Mouse (Mus musculus): ENCODE data around the gene Serpinb9.
"Not testable (repeated sequence)": the region's sequence is repeated elsewhere in the genome, so short reads cannot be mapped to it uniquely, and the experiment has no call there.

Serpinb9 gene

GRCm38 (mm10) chr13:33002950-33003349 is at the start of gene Serpinb9:
TSS of gene Serpinb9 (plus strand) at chr13:33003250.
- no peak for DNase-seq (ENCODE audit: low read depth, low spot score)

GRCm38 (mm10) chr13:32956537-32956936 is 46.5 kb upstream of the Serpinb9 start:
- DNase-seq (ENCODE audit: low read depth, low spot score): no peak

- no peak for DNase-seq (ENCODE audit: low read depth, low spot score)
These were observed 45.1 kb upstream of the Serpinb9 start for GRCm38 (mm10) chr13:32957917-32958316.

- DNase-seq (ENCODE audit: low read depth, low spot score): not testable (repeated sequence)
These were observed 44.5 kb upstream of the Serpinb9 start for GRCm38 (mm10) chr13:32958521-32958920.

- DNase-seq (ENCODE audit: low read depth, low spot score): no peak
These were observed 38.9 kb upstream of the Serpinb9 start for GRCm38 (mm10) chr13:32963990-32964753.

GRCm38 (mm10) chr13:32964989-32965811 is 37.9 kb upstream of the Serpinb9 start, which contains the start of gene Serpinb6b:
TSS of gene Serpinb6b (plus strand) at chr13:32965209.
- peak; percentile 11 for DNase-seq (ENCODE audit: low read depth, low spot score)

GRCm38 (mm10) chr13:32966116-32966515 is 36.9 kb upstream of the Serpinb9 start:
- DNase-seq (ENCODE audit: low read depth, low spot score): no peak

- no peak for DNase-seq (ENCODE audit: low read depth, low spot score)
These were observed 35.8 kb upstream of the Serpinb9 start for GRCm38 (mm10) chr13:32967233-32967632.

- peak; percentile 14 for DNase-seq (ENCODE audit: low read depth, low spot score)
These were observed 34.6 kb upstream of the Serpinb9 start for GRCm38 (mm10) chr13:32968353-32968984.

GRCm38 (mm10) chr13:32968996-32969640 is 33.9 kb upstream of the Serpinb9 start:
- no peak for DNase-seq (ENCODE audit: low read depth, low spot score)

- DNase-seq (ENCODE audit: low read depth, low spot score): no peak
These were observed 33.4 kb upstream of the Serpinb9 start for GRCm38 (mm10) chr13:32969641-32970040.

GRCm38 (mm10) chr13:32970776-32971175 is 32.3 kb upstream of the Serpinb9 start:
- no peak for DNase-seq (ENCODE audit: low read depth, low spot score)

GRCm38 (mm10) chr13:32974268-32974667 is 28.8 kb upstream of the Serpinb9 start:
- DNase-seq (ENCODE audit: low read depth, low spot score): no peak

GRCm38 (mm10) chr13:32974889-32975460 is 28.1 kb upstream of the Serpinb9 start:
- DNase-seq (ENCODE audit: low read depth, low spot score): no peak

GRCm38 (mm10) chr13:32975710-32976109 is 27.3 kb upstream of the Serpinb9 start:
- no peak for DNase-seq (ENCODE audit: low read depth, low spot score)

- DNase-seq (ENCODE audit: low read depth, low spot score): no peak
These were observed 20.5 kb upstream of the Serpinb9 start for GRCm38 (mm10) chr13:32982556-32983042.

GRCm38 (mm10) chr13:32986256-32986655 is 16.8 kb upstream of the Serpinb9 start:
- DNase-seq (ENCODE audit: low read depth, low spot score): no peak

GRCm38 (mm10) chr13:32993152-32993893 is 9.7 kb upstream of the Serpinb9 start:
- DNase-seq (ENCODE audit: low read depth, low spot score): no peak

- no peak for DNase-seq (ENCODE audit: low read depth, low spot score)
These were observed 9.2 kb upstream of the Serpinb9 start for GRCm38 (mm10) chr13:32993894-32994242.

- no peak for DNase-seq (ENCODE audit: low read depth, low spot score)
These were observed 8.0 kb upstream of the Serpinb9 start for GRCm38 (mm10) chr13:32995051-32995450.

All from skeletal muscle tissue, adult 2 months (tissue).